Mouse (Mus musculus): ENCODE measurements at regions not wholly inside any gene's neighbourhood (a gene's known extent, or its start where the extent isn't known, plus 50 kb on each side); places are given as distances from the start of the nearest gene placed in this dataset.

DNA sequence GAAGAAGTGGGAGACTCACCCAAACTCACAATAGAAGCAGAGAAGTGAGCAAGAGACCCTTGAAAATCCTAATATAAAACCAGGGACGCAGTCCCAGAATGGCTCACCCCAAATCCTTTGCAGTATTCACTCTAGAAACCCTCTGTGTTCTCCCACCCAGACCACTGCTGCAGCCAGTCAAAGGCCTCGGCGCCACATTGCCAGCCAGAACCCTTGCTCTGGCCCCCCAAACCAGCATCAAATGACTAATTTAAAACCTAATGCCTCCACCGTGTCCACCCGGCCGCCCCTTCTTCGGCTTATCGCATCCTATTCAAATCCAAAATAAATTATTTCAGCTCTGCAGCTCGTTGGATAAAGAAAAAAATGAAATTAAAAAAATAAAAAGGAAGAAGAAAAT, 570.4 kb downstream of the Cdk5rap2 start:
- no peaks in the 10 kb centered on the region for H3K27me3 ChIP-seq (ENCODE audit: control insufficient read depth, insufficient read depth, low read length)
- no peak overlapping the region for H3K4me2 ChIP-seq (ENCODE audit: low read depth, low read length)
- H3K36me3 ChIP-seq (replicated peaks; ENCODE audit: control insufficient read depth, insufficient read depth, low read length) = no peaks in the 10 kb centered on the region
- H3K9me3 ChIP-seq (replicated peaks; ENCODE audit: control insufficient read depth, low read length) = no peaks in the 10 kb centered on the region
- H3K4me1 ChIP-seq (ENCODE audit: control insufficient read depth, insufficient read depth) = no peaks in the 10 kb centered on the region
- no peak overlapping the region for H3K27ac ChIP-seq (ENCODE audit: low read depth)
- ATAC-seq (ENCODE audit: insufficient read depth, low read depth) (no peak), DNase-seq (ENCODE audit: low spot score) (no peak)
- 59% methylated on average over 9 of the region's 9 CpGs for WGBS
- no peak overlapping the region for H3K9ac ChIP-seq (replicated peaks; ENCODE audit: low read depth, low read length)
- no peak overlapping the region for H3K4me3 ChIP-seq (ENCODE audit: low read depth, low read length)
- no peak for TF ChIP-seq EP300 (IDR thresholded peaks at IDR 0.05; ENCODE audit: low read depth)
- no peak for TF ChIP-seq CTCF (IDR thresholded peaks at IDR 0.05; ENCODE audit: low read depth)

DNA sequence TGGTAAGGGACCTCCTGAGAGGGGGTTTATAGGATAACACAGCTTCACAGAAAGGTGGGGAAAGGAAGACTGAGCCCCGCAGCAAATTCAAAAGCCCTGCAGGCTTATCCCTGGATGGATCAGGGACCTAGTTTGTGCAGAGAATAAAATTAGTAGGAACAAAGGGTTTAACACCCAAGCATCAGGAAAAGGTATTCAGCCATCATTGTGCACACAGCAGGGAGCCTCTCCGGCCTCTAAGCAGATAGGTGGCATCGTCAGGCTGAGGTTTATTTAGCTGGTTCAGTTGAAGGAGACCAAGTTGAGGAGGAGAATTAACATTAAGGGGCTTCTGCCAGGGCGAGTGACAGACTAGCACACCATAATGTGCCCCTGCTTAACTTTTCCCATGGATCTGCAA, 571.3 kb downstream of the Cdk5rap2 start:
- Histone ChIP-seq H3K9me3 (replicated peaks; ENCODE audit: control insufficient read depth, low read length) (no peaks in the 10 kb centered on the region), H3K4me2 (ENCODE audit: low read depth, low read length) (no peak overlapping the region), H3K36me3 (replicated peaks; ENCODE audit: control insufficient read depth, insufficient read depth, low read length) (no peaks in the 10 kb centered on the region), H3K9ac (replicated peaks; ENCODE audit: low read depth, low read length) (no peak overlapping the region), H3K27me3 (ENCODE audit: control insufficient read depth, insufficient read depth, low read length) (no peaks in the 10 kb centered on the region), H3K27ac (ENCODE audit: low read depth) (no peak overlapping the region), H3K4me3 (ENCODE audit: low read depth, low read length) (no peak overlapping the region), H3K4me1 (ENCODE audit: control insufficient read depth, insufficient read depth) (no peaks in the 10 kb centered on the region)
- ATAC-seq (ENCODE audit: insufficient read depth, low read depth) (no peak), DNase-seq (ENCODE audit: low spot score) (no peak)
- WGBS = 40% methylated on average over 4 of the region's 4 CpGs
- TF ChIP-seq EP300 (IDR thresholded peaks at IDR 0.05; ENCODE audit: low read depth) (no peak), CTCF (IDR thresholded peaks at IDR 0.05; ENCODE audit: low read depth) (no peak)

DNA sequence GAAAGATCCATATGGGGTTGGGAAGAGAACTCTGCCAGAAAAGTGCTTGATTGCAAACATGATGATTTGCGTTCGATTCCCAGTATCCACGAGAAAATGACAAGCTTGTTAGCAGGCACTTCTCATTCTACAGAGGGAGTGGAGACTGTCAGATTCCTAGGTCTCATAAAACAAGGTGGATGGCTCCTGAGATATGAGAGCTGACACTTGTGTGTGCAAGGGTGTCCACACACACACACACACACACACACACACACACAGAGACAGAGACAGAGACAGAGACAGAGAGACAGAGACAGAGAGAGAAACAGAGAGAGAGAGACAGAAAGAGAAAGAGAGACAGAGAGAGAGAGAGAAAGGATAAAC, 585.4 kb downstream of the Cdk5rap2 start:
- H3K27ac ChIP-seq (ENCODE audit: low read depth) = no peak overlapping the region

DNA sequence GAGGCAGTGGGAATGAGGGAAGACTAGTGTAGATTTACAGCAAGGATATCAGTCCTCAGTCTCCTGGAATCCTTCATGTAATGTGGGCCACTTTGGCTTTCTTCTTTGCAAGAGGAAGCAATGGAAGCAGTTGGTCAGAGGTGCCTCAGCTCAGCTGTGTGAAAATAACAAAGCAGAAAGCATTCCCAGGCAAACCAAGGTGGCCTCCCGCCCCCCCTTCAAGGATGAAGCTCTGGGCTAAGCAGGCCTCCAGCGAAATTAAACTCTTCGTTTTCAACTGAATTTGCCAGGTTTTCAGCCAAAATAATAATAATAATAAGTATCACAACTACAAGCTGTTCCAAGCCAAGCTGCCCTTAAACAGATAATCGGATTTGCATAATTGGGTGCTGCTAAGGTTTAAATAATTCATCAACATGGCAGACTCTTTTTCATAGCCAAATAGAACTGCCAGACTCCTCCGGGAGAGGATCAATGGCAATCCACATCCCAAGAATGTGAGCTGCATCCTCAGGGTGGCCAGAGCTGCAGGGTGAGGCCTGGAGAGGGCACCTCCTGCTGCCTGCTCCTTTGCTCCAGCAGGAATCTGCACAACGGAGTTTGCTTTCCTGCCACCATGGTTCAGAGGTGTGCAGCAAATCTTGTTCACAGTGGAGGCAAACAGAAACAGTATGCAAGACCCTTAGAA, 585.9 kb downstream of the Cdk5rap2 start:
- Histone ChIP-seq H3K4me1 (ENCODE audit: control insufficient read depth, insufficient read depth) (0 out of 2 replicates have a peak, but pooled peaks cover 3% of the 10 kb centered on the region), H3K36me3 (replicated peaks; ENCODE audit: control insufficient read depth, insufficient read depth, low read length) (no peaks in the 10 kb centered on the region), H3K9me3 (replicated peaks; ENCODE audit: control insufficient read depth, low read length) (no peaks in the 10 kb centered on the region), H3K4me2 (ENCODE audit: low read depth, low read length) (no peak overlapping the region), H3K27ac (ENCODE audit: low read depth) (no peak overlapping the region), H3K27me3 (ENCODE audit: control insufficient read depth, insufficient read depth, low read length) (no peaks in the 10 kb centered on the region), H3K4me3 (ENCODE audit: low read depth, low read length) (no peak overlapping the region), H3K9ac (replicated peaks; ENCODE audit: low read depth, low read length) (no peak overlapping the region)
- TF ChIP-seq CTCF (IDR thresholded peaks at IDR 0.05; ENCODE audit: low read depth) = no peak
- TF ChIP-seq EP300 (IDR thresholded peaks at IDR 0.05; ENCODE audit: low read depth) = no peak
- DNase-seq (ENCODE audit: low spot score) (no peak), ATAC-seq (ENCODE audit: insufficient read depth, low read depth) (no peak)
- WGBS = 47% methylated on average over 6 of the region's 6 CpGs

More for the DNA sequence above, 585.4 kb downstream of the Cdk5rap2 start:
- Histone ChIP-seq H3K4me3 (ENCODE audit: low read depth, low read length) (no peak overlapping the region), H3K36me3 (replicated peaks; ENCODE audit: control insufficient read depth, insufficient read depth, low read length) (no peaks in the 10 kb centered on the region), H3K4me1 (ENCODE audit: control insufficient read depth, insufficient read depth) (0 out of 2 replicates have a peak, but pooled peaks cover 3% of the 10 kb centered on the region), H3K27me3 (ENCODE audit: control insufficient read depth, insufficient read depth, low read length) (no peaks in the 10 kb centered on the region), H3K9me3 (replicated peaks; ENCODE audit: control insufficient read depth, low read length) (no peaks in the 10 kb centered on the region), H3K9ac (replicated peaks; ENCODE audit: low read depth, low read length) (no peak overlapping the region), H3K4me2 (ENCODE audit: low read depth, low read length) (no peak overlapping the region)
- DNase-seq (ENCODE audit: low spot score) = no peak
- ATAC-seq (ENCODE audit: insufficient read depth, low read depth) = no peak
- WGBS = 43% methylated on average over 3 of the region's 3 CpGs
- TF ChIP-seq CTCF (IDR thresholded peaks at IDR 0.05; ENCODE audit: low read depth) (no peak), EP300 (IDR thresholded peaks at IDR 0.05; ENCODE audit: low read depth) (no peak)

DNA sequence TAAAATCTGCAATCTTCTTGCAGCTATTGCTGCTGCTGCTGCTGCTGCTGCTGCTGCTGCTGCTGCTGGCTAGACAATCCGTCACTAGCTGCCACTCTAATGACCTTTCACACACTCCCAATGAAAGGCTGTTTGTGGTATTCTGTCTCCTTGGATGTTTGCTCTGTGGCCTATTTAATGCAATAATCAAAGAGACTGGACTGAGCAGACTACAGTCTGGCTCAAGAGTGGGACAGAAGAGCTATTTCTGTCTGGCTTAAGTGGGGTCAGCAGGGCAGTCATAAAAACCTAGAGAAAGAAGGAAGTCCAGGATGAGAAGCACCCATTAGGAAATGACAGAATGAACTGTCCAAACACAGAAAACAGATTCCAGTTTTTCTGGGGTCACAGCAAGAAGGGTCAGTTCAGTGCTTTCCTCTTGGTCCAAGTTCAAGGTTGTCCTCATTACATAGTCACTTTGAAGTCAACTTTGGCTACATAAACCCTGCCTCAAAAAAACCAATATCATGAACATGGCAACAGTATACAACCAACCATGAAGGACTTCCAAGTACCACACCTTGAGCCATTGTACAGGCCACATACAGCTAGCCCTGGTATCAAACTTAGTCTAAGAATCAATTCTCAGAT, 586.8 kb downstream of the Cdk5rap2 start:
- H3K4me3 ChIP-seq (ENCODE audit: low read depth, low read length) = no peak overlapping the region
- H3K9ac ChIP-seq (replicated peaks; ENCODE audit: low read depth, low read length) = no peak overlapping the region
- WGBS = 20% methylated on average over 1 of the region's 1 CpGs
- H3K9me3 ChIP-seq (replicated peaks; ENCODE audit: control insufficient read depth, low read length) = no peaks in the 10 kb centered on the region
- TF ChIP-seq EP300 (IDR thresholded peaks at IDR 0.05; ENCODE audit: low read depth) (no peak), CTCF (IDR thresholded peaks at IDR 0.05; ENCODE audit: low read depth) (no peak)
- H3K36me3 ChIP-seq (replicated peaks; ENCODE audit: control insufficient read depth, insufficient read depth, low read length) = no peaks in the 10 kb centered on the region
- no peak overlapping the region for H3K4me2 ChIP-seq (ENCODE audit: low read depth, low read length)
- DNase-seq (ENCODE audit: low spot score) (no peak), ATAC-seq (ENCODE audit: insufficient read depth, low read depth) (no peak)
- H3K4me1 ChIP-seq (ENCODE audit: control insufficient read depth, insufficient read depth) = 0 out of 2 replicates have a peak, but pooled peaks cover 3% of the 10 kb centered on the region
- H3K27ac ChIP-seq (ENCODE audit: low read depth) = no peak overlapping the region
- H3K27me3 ChIP-seq (ENCODE audit: control insufficient read depth, insufficient read depth, low read length) = no peaks in the 10 kb centered on the region
